Mouse (Mus musculus): ENCODE data around the gene Ccser1. TPM values are rescaled to one million over a fixed set of nuclear protein-coding genes. Genes with fewer than 3 reads are reported as not detected.

The Ccser1 gene
- total and polyA plus RNA-seq, 2 experiments: 0.02 to 0.28 TPM

- H3K27me3 ChIP-seq (ENCODE audit: control insufficient read depth, insufficient read depth, low read length): no peaks in the 10 kb centered on the region
Observed at GRCm38 (mm10) chr6:61382991-61383390, 202.9 kb downstream of the Ccser1 start.

GRCm38 (mm10) chr6:61387046-61387445 is 206.9 kb downstream of the Ccser1 start:
- DNase-seq (ENCODE audit: extremely low read depth, low read depth, low spot score): no peak
- no peak for TF ChIP-seq CTCF (IDR thresholded peaks at IDR 0.05; ENCODE audit: low read depth, low read length)
- no peak for TF ChIP-seq POLR2A (IDR thresholded peaks at IDR 0.05; ENCODE audit: extremely low read depth, insufficient read depth, low read length)
- 87% methylated on average over 1 of the region's 1 CpGs for WGBS
- no peaks in the 10 kb centered on the region for H3K4me1 ChIP-seq (ENCODE audit: control insufficient read depth, insufficient read depth, low read length)
- H3K27me3 ChIP-seq (ENCODE audit: control insufficient read depth, insufficient read depth, low read length): no peaks in the 10 kb centered on the region
- no peak overlapping the region for H3K27ac ChIP-seq (replicated peaks; ENCODE audit: insufficient read depth, low read depth, low read length)
- H3K36me3 ChIP-seq (ENCODE audit: control insufficient read depth, insufficient read depth, low read length): no peaks in the 10 kb centered on the region
- H3K79me2 ChIP-seq (ENCODE audit: control insufficient read depth, insufficient read depth, low read length): no peaks in the 10 kb centered on the region
- no peak overlapping the region for H3K9ac ChIP-seq (ENCODE audit: low read depth, low read length)
- no peak overlapping the region for H3K4me3 ChIP-seq (ENCODE audit: insufficient read depth, low read depth, low read length)

More at GRCm38 (mm10) chr6:61382991-61383390, 202.9 kb downstream of the Ccser1 start:
- DNase-seq (ENCODE audit: extremely low read depth, low read depth, low spot score): no peak
- Histone ChIP-seq H3K36me3 (ENCODE audit: control insufficient read depth, insufficient read depth, low read length) (no peaks in the 10 kb centered on the region), H3K79me2 (ENCODE audit: control insufficient read depth, insufficient read depth, low read length) (no peaks in the 10 kb centered on the region), H3K9ac (ENCODE audit: low read depth, low read length) (no peak overlapping the region), H3K4me1 (ENCODE audit: control insufficient read depth, insufficient read depth, low read length) (no peaks in the 10 kb centered on the region), H3K27ac (replicated peaks; ENCODE audit: insufficient read depth, low read depth, low read length) (no peak overlapping the region), H3K4me3 (ENCODE audit: insufficient read depth, low read depth, low read length) (no peak overlapping the region)
- WGBS: 50% methylated on average over 3 of the region's 3 CpGs
- no peak for TF ChIP-seq CTCF (IDR thresholded peaks at IDR 0.05; ENCODE audit: low read depth, low read length)
- no peak for TF ChIP-seq POLR2A (IDR thresholded peaks at IDR 0.05; ENCODE audit: extremely low read depth, insufficient read depth, low read length)

- no peaks in the 10 kb centered on the region for H3K79me2 ChIP-seq (ENCODE audit: control insufficient read depth, insufficient read depth, low read length)
- H3K27me3 ChIP-seq (ENCODE audit: control insufficient read depth, insufficient read depth, low read length): no peaks in the 10 kb centered on the region
- H3K4me1 ChIP-seq (ENCODE audit: control insufficient read depth, insufficient read depth, low read length): no peaks in the 10 kb centered on the region
- no peak for TF ChIP-seq CTCF (IDR thresholded peaks at IDR 0.05; ENCODE audit: low read depth, low read length)
- TF ChIP-seq POLR2A (IDR thresholded peaks at IDR 0.05; ENCODE audit: extremely low read depth, insufficient read depth, low read length): no peak
- H3K4me3 ChIP-seq (ENCODE audit: insufficient read depth, low read depth, low read length): no peak overlapping the region
- 66% methylated on average over 2 of the region's 2 CpGs for WGBS
- H3K27ac ChIP-seq (replicated peaks; ENCODE audit: insufficient read depth, low read depth, low read length): no peak overlapping the region
- no peak overlapping the region for H3K9ac ChIP-seq (ENCODE audit: low read depth, low read length)
- DNase-seq (ENCODE audit: extremely low read depth, low read depth, low spot score): no peak
- H3K36me3 ChIP-seq (ENCODE audit: control insufficient read depth, insufficient read depth, low read length): no peaks in the 10 kb centered on the region
Observed at GRCm38 (mm10) chr6:61427490-61427889, 247.4 kb downstream of the Ccser1 start.

- H3K4me1 ChIP-seq (ENCODE audit: control insufficient read depth, insufficient read depth, low read length): no peaks in the 10 kb centered on the region
- no peak overlapping the region for H3K9ac ChIP-seq (ENCODE audit: low read depth, low read length)
- DNase-seq (ENCODE audit: extremely low read depth, low read depth, low spot score): peak; percentile 2
- no peaks in the 10 kb centered on the region for H3K27me3 ChIP-seq (ENCODE audit: control insufficient read depth, insufficient read depth, low read length)
- WGBS: 42% methylated on average over 5 of the region's 5 CpGs
- no peak overlapping the region for H3K27ac ChIP-seq (replicated peaks; ENCODE audit: insufficient read depth, low read depth, low read length)
- H3K4me3 ChIP-seq (ENCODE audit: insufficient read depth, low read depth, low read length): no peak overlapping the region
- no peaks in the 10 kb centered on the region for H3K36me3 ChIP-seq (ENCODE audit: control insufficient read depth, insufficient read depth, low read length)
- TF ChIP-seq POLR2A (IDR thresholded peaks at IDR 0.05; ENCODE audit: extremely low read depth, insufficient read depth, low read length) (no peak), CTCF (IDR thresholded peaks at IDR 0.05; ENCODE audit: low read depth, low read length) (no peak)
- H3K79me2 ChIP-seq (ENCODE audit: control insufficient read depth, insufficient read depth, low read length): no peaks in the 10 kb centered on the region
Observed at GRCm38 (mm10) chr6:61430881-61431725, 251.0 kb downstream of the Ccser1 start.

GRCm38 (mm10) chr6:61431726-61431984 is 251.5 kb downstream of the Ccser1 start:
- H3K27me3 ChIP-seq (ENCODE audit: control insufficient read depth, insufficient read depth, low read length): no peaks in the 10 kb centered on the region
- H3K27ac ChIP-seq (replicated peaks; ENCODE audit: insufficient read depth, low read depth, low read length): no peak overlapping the region
- no peak for DNase-seq (ENCODE audit: extremely low read depth, low read depth, low spot score)
- H3K79me2 ChIP-seq (ENCODE audit: control insufficient read depth, insufficient read depth, low read length): no peaks in the 10 kb centered on the region
- no peak for TF ChIP-seq POLR2A (IDR thresholded peaks at IDR 0.05; ENCODE audit: extremely low read depth, insufficient read depth, low read length)
- TF ChIP-seq CTCF (IDR thresholded peaks at IDR 0.05; ENCODE audit: low read depth, low read length): no peak
- H3K36me3 ChIP-seq (ENCODE audit: control insufficient read depth, insufficient read depth, low read length): no peaks in the 10 kb centered on the region
- WGBS: 74% methylated on average over 2 of the region's 2 CpGs
- H3K4me1 ChIP-seq (ENCODE audit: control insufficient read depth, insufficient read depth, low read length): no peaks in the 10 kb centered on the region
- no peak overlapping the region for H3K9ac ChIP-seq (ENCODE audit: low read depth, low read length)
- H3K4me3 ChIP-seq (ENCODE audit: insufficient read depth, low read depth, low read length): no peak overlapping the region

GRCm38 (mm10) chr6:61432167-61432566 is 252.0 kb downstream of the Ccser1 start:
- TF ChIP-seq CTCF (IDR thresholded peaks at IDR 0.05; ENCODE audit: low read depth, low read length) (no peak), POLR2A (IDR thresholded peaks at IDR 0.05; ENCODE audit: extremely low read depth, insufficient read depth, low read length) (no peak)
- Histone ChIP-seq H3K36me3 (ENCODE audit: control insufficient read depth, insufficient read depth, low read length) (no peaks in the 10 kb centered on the region), H3K9ac (ENCODE audit: low read depth, low read length) (no peak overlapping the region), H3K79me2 (ENCODE audit: control insufficient read depth, insufficient read depth, low read length) (no peaks in the 10 kb centered on the region), H3K27me3 (ENCODE audit: control insufficient read depth, insufficient read depth, low read length) (no peaks in the 10 kb centered on the region), H3K27ac (replicated peaks; ENCODE audit: insufficient read depth, low read depth, low read length) (no peak overlapping the region), H3K4me3 (ENCODE audit: insufficient read depth, low read depth, low read length) (no peak overlapping the region), H3K4me1 (ENCODE audit: control insufficient read depth, insufficient read depth, low read length) (no peaks in the 10 kb centered on the region)
- DNase-seq (ENCODE audit: extremely low read depth, low read depth, low spot score): no peak
- 64% methylated on average over 3 of the region's 3 CpGs for WGBS
